Mouse (Mus musculus) hindbrain, embryonic 16.5 days (tissue): ENCODE measurements around the gene Clec18a. TPM values are rescaled to one million over a fixed set of nuclear protein-coding genes. Genes with fewer than 3 reads are reported as not detected.
"Not testable (repeated sequence)": the region's sequence is repeated elsewhere in the genome, so short reads cannot be mapped to it uniquely, and the experiment has no call there.

ENCODE experiments used
- ATAC-seq: fragments of 200-750 bp; cut with Nextera tagmentation; 2 replicates; pipeline ENCODE4 v1.8.0; 2017; ENCODE audit warnings: moderate TSS enrichment, moderate library complexity
- H3K27ac ChIP-seq: fragments of 300-500 bp; sonication (generic); 2 replicates; pipeline ENCODE4 v1.5.1; 2014; ENCODE audit warnings: low read depth, mild to moderate bottlenecking, control low read depth, low read length, moderate library complexity
- H3K27me3 ChIP-seq: fragments of 300-500 bp; sonication (generic); replicated peaks from 2 replicates; pipeline ENCODE4 v1.6.1; 2014; ENCODE audit warnings: low read length; ENCODE audit not compliant: control insufficient read depth, insufficient read depth
- H3K36me3 ChIP-seq: fragments of 300-500 bp; sonication (generic); 2 replicates; pipeline ENCODE4 v1.6.1; 2014; ENCODE audit warnings: mild to moderate bottlenecking, low read length, moderate library complexity, mixed read lengths; ENCODE audit not compliant: control insufficient read depth, insufficient read depth
- H3K4me1 ChIP-seq: fragments of 300-500 bp; sonication (generic); 2 replicates; pipeline ENCODE4 v1.6.1; 2014; ENCODE audit warnings: low read depth, low read length; ENCODE audit not compliant: control insufficient read depth, insufficient read depth
- H3K4me2 ChIP-seq: fragments of 300-500 bp; sonication (generic); 2 replicates; pipeline ENCODE4 v1.6.1; 2014; ENCODE audit warnings: mild to moderate bottlenecking, low read length, control low read depth, moderate library complexity
- H3K4me3 ChIP-seq: fragments of 300-500 bp; sonication (generic); 2 replicates; pipeline ENCODE4 v1.5.1; 2014; ENCODE audit warnings: mild to moderate bottlenecking, low read length, control low read depth, moderate library complexity
- H3K9ac ChIP-seq: fragments of 300-500 bp; sonication (generic); 2 replicates; pipeline ENCODE4 v1.6.1; 2014; ENCODE audit warnings: low read depth, mild to moderate bottlenecking, control low read depth, low read length, moderate library complexity
- H3K9me3 ChIP-seq: fragments of 300-500 bp; sonication (generic); 2 replicates; pipeline ENCODE4 v1.6.1; 2014; ENCODE audit warnings: mild to moderate bottlenecking, low read length, moderate library complexity; ENCODE audit not compliant: control insufficient read depth
- WGBS: fragments of 180-500 bp; shearing (Covaris S2); extraction: QIAGEN DNeasy Blood & Tissue Kit; methylation state at CpG from one replicate; pipeline ENCODE4 v1.1.7; 2014; 5-methylcytosine and 5-hydroxymethylcytosine counted together
- polyA plus RNA-seq: library from polyadenylated mRNA; unstranded; fragments of >200 nt; fragmentation: Nextera tagmentation; extraction: Ambion mirVana; gene quantifications from 2 replicates; pipeline ENCODE4 v1.2.1, GENCODE M21; 2015

Gene Clec18a
- 0.49 and 0.65 TPM in 2 replicates for polyA plus RNA-seq

- H3K27me3 ChIP-seq, H3K9me3 ChIP-seq, H3K4me3 ChIP-seq, H3K27ac ChIP-seq, H3K36me3 ChIP-seq, H3K4me2 ChIP-seq, H3K9ac ChIP-seq, ATAC-seq, H3K4me1 ChIP-seq: not testable (repeated sequence)
- WGBS, result 93% methylated on average over 3 of the region's 6 CpGs
These were observed at the start of gene Clec18a for GRCm38 (mm10) chr8:111092326-111092725. Clec18a (minus strand) TSS chr8:111092426.

- WGBS, result 87% methylated on average over 2 of the region's 2 CpGs
- H3K9ac ChIP-seq, result no peak overlapping the region
- no peak overlapping the region for H3K4me2 ChIP-seq
- no peaks in the 10 kb centered on the region for H3K27me3 ChIP-seq
- H3K9me3 ChIP-seq, result no peaks in the 10 kb centered on the region
- no peak overlapping the region for H3K27ac ChIP-seq
- H3K4me3 ChIP-seq, result no peak overlapping the region
- H3K4me1 ChIP-seq, result no peaks in the 10 kb centered on the region
- peaks cover 34% of the 10 kb centered on the region for H3K36me3 ChIP-seq
- no peak for ATAC-seq
These were observed 38.5 kb upstream of the Clec18a start for GRCm38 (mm10) chr8:111130756-111131155.

- Histone ChIP-seq H3K27ac (no peak overlapping the region), H3K4me1 (no peaks in the 10 kb centered on the region), H3K4me2 (no peak overlapping the region), H3K9me3 (no peaks in the 10 kb centered on the region), H3K4me3 (no peak overlapping the region), H3K36me3 (peaks cover 31% of the 10 kb centered on the region), H3K9ac (no peak overlapping the region), H3K27me3 (no peaks in the 10 kb centered on the region)
- 88% methylated on average over 3 of the region's 3 CpGs for WGBS
- ATAC-seq, result no peak
These were observed 27.3 kb upstream of the Clec18a start for GRCm38 (mm10) chr8:111119481-111119880.

GRCm38 (mm10) chr8:111114891-111115290 is 22.7 kb upstream of the Clec18a start:
- Histone ChIP-seq H3K4me2 (no peak overlapping the region), H3K27me3 (no peaks in the 10 kb centered on the region), H3K4me1 (no peaks in the 10 kb centered on the region), H3K27ac (no peak overlapping the region), H3K4me3 (no peak overlapping the region), H3K9ac (no peak overlapping the region), H3K36me3 (peaks cover 34% of the 10 kb centered on the region), H3K9me3 (no peaks in the 10 kb centered on the region)
- no peak for ATAC-seq
- WGBS, result 92% methylated on average over 5 of the region's 5 CpGs

GRCm38 (mm10) chr8:111094719-111095302 is 2.6 kb upstream of the Clec18a start:
- Histone ChIP-seq H3K4me2 (peak overlapping the region; percentile 76), H3K9ac (peak overlapping the region; percentile 70), H3K27ac (peak overlapping the region; percentile 56; the same call in 1 of the 2 replicates), H3K4me3 (peak overlapping the region; percentile 65)
- H3K9me3 ChIP-seq, H3K4me1 ChIP-seq, H3K27me3 ChIP-seq, H3K36me3 ChIP-seq, ATAC-seq: not testable (repeated sequence)
- under 1% methylated on average over 42 of the region's 69 CpGs for WGBS

GRCm38 (mm10) chr8:111093865-111094718 is 1.9 kb upstream of the Clec18a start, which contains the start of gene Pdpr:
Pdpr (plus strand) TSS chr8:111094630.
- peak within 1 kb of the TSS; percentile 76 for H3K4me2 ChIP-seq
- H3K27ac ChIP-seq, result peak within 1 kb of the TSS; percentile 69; the same call in 1 of the 2 replicates
- ATAC-seq, result peak; percentile 94
- H3K36me3 ChIP-seq, result no peaks in the 10 kb centered on the region
- no peaks in the 10 kb centered on the region for H3K27me3 ChIP-seq
- H3K4me3 ChIP-seq, result peak within 1 kb of the TSS; percentile 65
- 7% methylated on average over 39 of the region's 72 CpGs for WGBS
- peaks cover 8% of the 10 kb centered on the region for H3K4me1 ChIP-seq
- H3K9ac ChIP-seq, result peak within 1 kb of the TSS; percentile 74
- no peaks in the 10 kb centered on the region for H3K9me3 ChIP-seq

GRCm38 (mm10) chr8:111091706-111092105 is 520 bp downstream of the Clec18a start:
- Histone ChIP-seq H3K4me1 (peaks cover 8% of the 10 kb centered on the region), H3K9me3 (no peaks in the 10 kb centered on the region), H3K9ac (no peak overlapping the region), H3K4me2 (no peak overlapping the region), H3K27ac (no peak overlapping the region), H3K27me3 (no peaks in the 10 kb centered on the region), H3K4me3 (no peak overlapping the region), H3K36me3 (no peaks in the 10 kb centered on the region)
- no peak for ATAC-seq
- 82% methylated on average over 7 of the region's 7 CpGs for WGBS

GRCm38 (mm10) chr8:111090126-111090525 is 2.1 kb downstream of the Clec18a start:
- 0% methylated on average over 2 of the region's 2 CpGs for WGBS
- no peak for ATAC-seq

GRCm38 (mm10) chr8:111083936-111084335 is 8.3 kb downstream of the Clec18a start:
- not testable (repeated sequence) for H3K4me1 ChIP-seq, H3K36me3 ChIP-seq, ATAC-seq, H3K9ac ChIP-seq, H3K9me3 ChIP-seq, H3K27me3 ChIP-seq, H3K4me2 ChIP-seq, H3K4me3 ChIP-seq, H3K27ac ChIP-seq
- 95% methylated on average over 5 of the region's 5 CpGs for WGBS

More at GRCm38 (mm10) chr8:111090126-111090525, 2.1 kb downstream of the Clec18a start:
- H3K27me3 ChIP-seq, result no peaks in the 10 kb centered on the region
- H3K27ac ChIP-seq, result no peak overlapping the region
- no peaks in the 10 kb centered on the region for H3K9me3 ChIP-seq
- H3K4me2 ChIP-seq, result no peak overlapping the region
- no peaks in the 10 kb centered on the region for H3K4me1 ChIP-seq
- H3K9ac ChIP-seq, result no peak overlapping the region
- no peaks in the 10 kb centered on the region for H3K36me3 ChIP-seq
- no peak overlapping the region for H3K4me3 ChIP-seq
